Mouse (Mus musculus) stomach, postnatal 0 days (tissue): Measurements from ENCODE around the gene Itfg2.
A peak's percentile ranks its signal among the peaks of the same experiment; 100 is the strongest.

Experiments
- CTCF ChIP-seq: IDR thresholded peaks from 2 replicates; pipeline ENCODE4 v1.5.1; 2016; ENCODE audit warnings: antibody characterized with exemption, low read depth, mild to moderate bottlenecking, moderate library complexity
- EP300 ChIP-seq: optimal IDR thresholded peaks from 2 replicates; pipeline ENCODE3; 2016; ENCODE audit warnings: antibody characterized with exemption

- peak; percentile 34 for TF ChIP-seq CTCF
- TF ChIP-seq EP300 = no peak
Measured at GRCm38 (mm10) chr6:128440238-128440637, 15.5 kb upstream of the Itfg2 start.
